Comparison of ENCODE assay signal across 18 mouse cellular contexts in genomic region chr5:116361342-116361741, GRCm38 (mm10).
DNase-seq lines count a peak whose midpoint lies in the region; ATAC-seq and TF ChIP-seq lines count a peak whose summit lies in the region.
"Had no signal": no experiment of that assay in that cellular context is flagged by ENCODE, and none has a peak within 500 bp of the region (broad histone marks: within the 10 kb centered on the region; RNA-seq: fewer than 3 reads in every experiment).

No protein-coding gene starts in this region.

- 68% methylated on average over 6 of the region's 6 CpGs for WGBS in liver, adult 2 months
- WGBS in liver, embryonic 12.5 days (ENCODE audit: insufficient replicate concordance) = 56% methylated on average over 6 of the region's 6 CpGs

- TF ChIP-seq CTCF in gastrocnemius, adult 2 months (IDR thresholded peaks at IDR 0.05) = peak; percentile 9; the same call in 1 of the 2 replicates
- TF ChIP-seq CTCF in liver, adult 2 months (IDR thresholded peaks at IDR 0.05; ENCODE audit: low read depth, low read length) = peak; percentile 8; the same call in 1 of the 2 replicates
- TF ChIP-seq CTCF in E14TG2a.4 (conservative IDR thresholded peaks at IDR 0.05; ENCODE audit: low read length) (peak; percentile 72), Patski (IDR thresholded peaks at IDR 0.05) (peak; percentile 41)

- no peak overlapping the region for H3K4me2 ChIP-seq in liver, embryonic 12.5 days
- H3K4me2 ChIP-seq: forebrain, embryonic 12.5 days; midbrain, embryonic 13.5 days had no signal

- no peaks in the 10 kb centered on the region for H3K4me1 ChIP-seq in liver, adult 2 months (ENCODE audit: control insufficient read depth, insufficient read depth, low read length)
- H3K4me1 ChIP-seq in liver, embryonic 12.5 days = no peaks in the 10 kb centered on the region
- H3K4me1 ChIP-seq in E14TG2a.4 (replicated peaks; ENCODE audit: low read depth, low read length) = peaks cover 5% of the 10 kb centered on the region; the same call in 1 of the 2 replicates
- H3K4me1 ChIP-seq: forebrain, embryonic 12.5 days; hindbrain, embryonic 10.5 days; midbrain, embryonic 13.5 days had no signal

- peaks cover 12% of the 10 kb centered on the region; the same call in 1 of the 2 replicates for H3K9me3 ChIP-seq in liver, embryonic 12.5 days (replicated peaks)
- H3K9me3 ChIP-seq in E14TG2a.4 (ENCODE audit: low read length) = peaks cover 6% of the 10 kb centered on the region
- H3K9me3 ChIP-seq: midbrain, embryonic 13.5 days had no signal

- in situ Hi-C loops in Patski (cut with MboI; ENCODE audit: low pct_unique_long_range_greater_than_20kb) = no loop called here

- ATAC-seq in liver, embryonic 12.5 days = no peak
- no peak for ATAC-seq in Patski
- ATAC-seq: midbrain, embryonic 13.5 days had no signal

- TF ChIP-seq POLR2A in liver, adult 2 months (IDR thresholded peaks at IDR 0.05; ENCODE audit: extremely low read depth, insufficient read depth, low read length) = no peak

- no peaks in the 10 kb centered on the region for H3K36me3 ChIP-seq in liver, adult 2 months (ENCODE audit: control insufficient read depth, insufficient read depth, low read length)
- no peaks in the 10 kb centered on the region for H3K36me3 ChIP-seq in liver, embryonic 12.5 days
- H3K36me3 ChIP-seq in E14TG2a.4 (ENCODE audit: insufficient read depth, low read length) = no peaks in the 10 kb centered on the region
- H3K36me3 ChIP-seq: forebrain, embryonic 12.5 days; G1E; hindbrain, embryonic 10.5 days; midbrain, embryonic 13.5 days had no signal

- no peaks in the 10 kb centered on the region for H3K27me3 ChIP-seq in liver, adult 2 months (ENCODE audit: control insufficient read depth, insufficient read depth, low read length)
- no peaks in the 10 kb centered on the region for H3K27me3 ChIP-seq in liver, embryonic 12.5 days (replicated peaks)
- H3K27me3 ChIP-seq in E14TG2a.4 (ENCODE audit: insufficient read depth, low read length) (0 out of 2 replicates have a peak, but pooled peaks cover 2% of the 10 kb centered on the region), Patski (no peaks in the 10 kb centered on the region)
- H3K27me3 ChIP-seq: forebrain, embryonic 12.5 days; midbrain, embryonic 13.5 days had no signal

- H3K9ac ChIP-seq in liver, adult 2 months (ENCODE audit: low read depth, low read length) = no peak overlapping the region
- H3K9ac ChIP-seq in liver, embryonic 12.5 days = no peak overlapping the region
- H3K9ac ChIP-seq: forebrain, embryonic 12.5 days; midbrain, embryonic 13.5 days had no signal

- no peak overlapping the region for H3K4me3 ChIP-seq in gastrocnemius, adult 2 months
- no peak overlapping the region for H3K4me3 ChIP-seq in liver, adult 2 months (ENCODE audit: insufficient read depth, low read depth, low read length)
- no peak overlapping the region for H3K4me3 ChIP-seq in liver, embryonic 12.5 days
- H3K4me3 ChIP-seq in E14TG2a.4 (replicated peaks; ENCODE audit: low read length) = no peak overlapping the region
- H3K4me3 ChIP-seq: forebrain, embryonic 12.5 days; hindbrain, embryonic 10.5 days; midbrain, embryonic 13.5 days; myocyte had no signal

- H3K27ac ChIP-seq in gastrocnemius, adult 2 months = no peak overlapping the region
- H3K27ac ChIP-seq in liver, adult 2 months (replicated peaks; ENCODE audit: insufficient read depth, low read depth, low read length) = no peak overlapping the region
- no peak overlapping the region for H3K27ac ChIP-seq in liver, embryonic 12.5 days
- H3K27ac ChIP-seq: forebrain, embryonic 12.5 days; hindbrain, embryonic 10.5 days; midbrain, embryonic 13.5 days had no signal

- POLR2A ChIA-PET in Patski (lab: Charles Lee) = no interaction called here

- no peak for DNase-seq in gastrocnemius, adult 2 months
- DNase-seq in gastrocnemius, postnatal 36 days = no peak
- DNase-seq in liver, adult 2 months (ENCODE audit: extremely low read depth, low read depth, low spot score) = no peak
- no peak for DNase-seq in Patski (ENCODE audit: low read depth, low spot score)
- DNase-seq in right cerebral cortex, postnatal 4 days = no peak
- no peak for DNase-seq in embryo, embryonic 11 days
- DNase-seq: cerebellum, adult 8-10 months; gastrocnemius, postnatal 25 days; kidney, adult 9 months; kidney, postnatal 4 days; thymus, adult 2 months had no signal

- no peaks in the 10 kb centered on the region for H3K79me2 ChIP-seq in liver, adult 2 months (ENCODE audit: control insufficient read depth, insufficient read depth, low read length)

- intact Hi-C loops in gastrocnemius, adult 2 months (cut with DNase I) = no loop called here
- intact Hi-C loops in gastrocnemius, postnatal 36 days (cut with DNase I) = no loop called here

- CTCF ChIA-PET in Patski (lab: Charles Lee) = no interaction called here

Comparison
In these comparisons a context has a peak if more than half of its experiments do, and no peak if none do; other contexts are left out.
1. CTCF ChIP-seq: peak in every context shown above with its lines; median percentile 72 in E14TG2a.4; 41 in Patski; 9 in gastrocnemius, adult 2 months; 8 in liver, adult 2 months.